Mouse (Mus musculus) CD4-positive naive resting alpha-beta T cell, adult 57 days (primary cell): ENCODE data around the gene Map3k15. TPM values are rescaled to one million over a fixed set of nuclear protein-coding genes. Genes with fewer than 3 reads are reported as not detected.

ENCODE experiments used
- total RNA-seq: library from RNA; stranded (reverse); gene quantifications from one replicate; pipeline ENCODE4 v1.2.4, GENCODE M21; 2023

Map3k15 gene
- total RNA-seq, result 0.77 TPM

GRCm38 (mm10) chrX:159988002-159988960 is at the start of gene Map3k15:
TSS of gene Map3k15 (plus strand) at chrX:159988433.

GRCm38 (mm10) chrX:160137861-160138717 is 149.9 kb downstream of the Map3k15 start, which contains the start of gene Pdha1:
TSS of gene Pdha1 (minus strand) at chrX:160138413.

Other genes with a start within 250 kb of the Map3k15 start
- gene Pdha1, start 150.0 kb downstream of the Map3k15 start, total RNA-seq, result 156 TPM